8 mouse cellular contexts compared by ENCODE assay signal in the genomic region with DNA sequence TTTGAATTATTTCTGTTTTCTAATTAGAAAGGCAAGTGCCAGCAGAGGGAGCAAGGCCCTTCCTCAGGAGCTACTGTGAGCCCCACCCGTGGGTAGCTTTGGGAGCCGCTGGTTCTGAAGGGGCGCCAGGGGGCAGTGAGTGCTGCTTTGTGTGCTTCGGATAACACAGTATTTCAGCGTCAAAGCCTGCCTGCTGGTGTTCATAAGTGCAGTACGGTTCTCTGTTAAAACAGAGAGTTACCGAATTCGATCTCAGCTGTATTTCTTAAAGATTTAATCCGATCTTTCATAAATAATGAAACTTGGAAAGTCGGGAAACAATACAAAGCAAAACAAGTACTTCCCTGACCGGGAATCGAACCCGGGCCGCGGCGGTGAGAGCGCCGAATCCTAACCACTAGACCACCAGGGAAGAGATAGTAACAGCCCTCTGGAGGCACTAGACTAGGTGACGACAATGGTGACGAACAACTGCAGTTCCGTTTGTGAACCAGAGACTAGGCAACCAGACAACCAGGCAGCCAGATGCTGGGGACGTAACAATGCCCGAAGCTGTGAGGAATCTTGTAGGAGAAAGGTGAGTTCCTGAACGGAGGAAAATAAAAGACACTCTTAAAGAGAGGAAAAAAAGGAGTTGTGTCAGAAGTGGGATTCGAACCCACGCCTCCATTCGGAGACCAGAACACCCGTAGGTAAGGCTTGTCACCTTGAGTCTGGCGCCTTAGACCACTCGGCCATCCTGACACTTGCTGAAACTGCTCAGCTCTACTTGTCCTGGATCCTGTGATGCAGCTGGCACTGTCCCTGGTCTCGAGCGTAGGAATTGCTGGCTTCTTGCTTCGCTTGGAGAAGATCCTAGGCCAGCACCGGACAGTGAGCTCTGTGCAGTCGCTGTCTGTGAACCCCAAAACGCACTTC. TPM values are rescaled to one million over a fixed set of nuclear protein-coding genes. Genes with fewer than 3 reads are reported as not detected.
DNase-seq lines count a peak whose midpoint lies in the region; ATAC-seq lines count a peak whose summit lies in the region.

No protein-coding gene starts in this region.

- H3K9ac ChIP-seq in heart, embryonic 14.5 days (ENCODE audit: low read length), result peak overlapping the region; percentile 67
- H3K9ac ChIP-seq in liver, embryonic 13.5 days, result peak overlapping the region; percentile 78
- peak overlapping the region; percentile 70 for H3K9ac ChIP-seq in stomach, embryonic 16.5 days (ENCODE audit: low read length)

- H3K27me3 ChIP-seq in heart, embryonic 14.5 days (ENCODE audit: control insufficient read depth, insufficient read depth, low read length), result no peaks in the 10 kb centered on the region
- no peaks in the 10 kb centered on the region for H3K27me3 ChIP-seq in liver, embryonic 13.5 days
- H3K27me3 ChIP-seq in stomach, embryonic 16.5 days (ENCODE audit: control insufficient read depth, insufficient read depth, low read length), result no peaks in the 10 kb centered on the region

- peak overlapping the region; percentile 67 for H3K4me2 ChIP-seq in heart, embryonic 14.5 days (ENCODE audit: low read length)
- peak overlapping the region; percentile 72 for H3K4me2 ChIP-seq in liver, embryonic 13.5 days
- H3K4me2 ChIP-seq in stomach, embryonic 16.5 days (ENCODE audit: low read depth, low read length), result peak overlapping the region; percentile 63

- no peaks in the 10 kb centered on the region for H3K9me3 ChIP-seq in heart, embryonic 14.5 days (ENCODE audit: control insufficient read depth, low read length)
- no peaks in the 10 kb centered on the region for H3K9me3 ChIP-seq in liver, embryonic 13.5 days (replicated peaks)
- H3K9me3 ChIP-seq in stomach, embryonic 16.5 days (replicated peaks; ENCODE audit: control insufficient read depth, low read length), result no peaks in the 10 kb centered on the region

- H3K36me3 ChIP-seq in heart, embryonic 14.5 days (ENCODE audit: control insufficient read depth, insufficient read depth, low read length), result no peaks in the 10 kb centered on the region
- H3K36me3 ChIP-seq in liver, embryonic 13.5 days, result no peaks in the 10 kb centered on the region
- H3K36me3 ChIP-seq in stomach, embryonic 16.5 days (ENCODE audit: control insufficient read depth, insufficient read depth, low read length), result no peaks in the 10 kb centered on the region

- ATAC-seq in CD4-positive, CD25-positive, alpha-beta regulatory T cell, adult 4 months, result peak; percentile 75
- ATAC-seq in heart, embryonic 14.5 days (ENCODE audit: insufficient number of reproducible peaks, insufficient read depth, low FRiP score, low read depth), result peak; percentile 90
- peak; percentile 85 for ATAC-seq in liver, embryonic 13.5 days (ENCODE audit: low read depth)
- ATAC-seq in stomach, embryonic 16.5 days (ENCODE audit: insufficient read depth, low FRiP score), result peak; percentile 92

- H3K4me3 ChIP-seq in heart, embryonic 14.5 days (ENCODE audit: control insufficient read depth in 1 of 2, insufficient read depth in 1 of 2, low read depth in 1 of 2, low read length in 2 of 2), result peak overlapping the region; percentile 53 to 67
- peak overlapping the region; percentile 69 for H3K4me3 ChIP-seq in liver, embryonic 13.5 days (replicated peaks)
- peak overlapping the region; percentile 71 for H3K4me3 ChIP-seq in stomach, embryonic 16.5 days (replicated peaks; ENCODE audit: low read length)

- under 1% methylated on average over 36 of the region's 36 CpGs for WGBS in heart, embryonic 14.5 days
- WGBS in liver, embryonic 13.5 days (ENCODE audit: insufficient replicate concordance), result under 1% methylated on average over 36 of the region's 36 CpGs
- WGBS in stomach, embryonic 16.5 days, result under 1% methylated on average over 36 of the region's 36 CpGs

- H3K4me1 ChIP-seq in heart, embryonic 14.5 days (ENCODE audit: control insufficient read depth in 2 of 2, insufficient read depth in 2 of 2, low read length in 2 of 2), result peaks cover 4 to 8% of the 10 kb centered on the region in 2 experiments; a peak in 3 of 4 replicates
- H3K4me1 ChIP-seq in liver, embryonic 13.5 days (replicated peaks), result peaks cover 31% of the 10 kb centered on the region
- H3K4me1 ChIP-seq in stomach, embryonic 16.5 days (ENCODE audit: control insufficient read depth, insufficient read depth, low read length), result peaks cover 4% of the 10 kb centered on the region

- DNase-seq in c-Kit-negative CD71-positive TER-119-positive erythroid progenitor cells, embryonic 14.5 days (ENCODE audit: low read depth, low spot score), result peak; percentile 91
- peak; percentile 97 for DNase-seq in fibroblast of lung, adult 2 months (ENCODE audit: low read depth)
- DNase-seq in kidney, postnatal 14 days, result peak; percentile 97
- peak; percentile 96 for DNase-seq in liver, embryonic 13.5 days
- DNase-seq in neural tube, embryonic 10.5 days (ENCODE audit: extremely low spot score, low spot score), result peak; percentile 100

- peak overlapping the region; percentile 83 to 87 for H3K27ac ChIP-seq in heart, embryonic 14.5 days (replicated peaks in 1 of 2; ENCODE audit: control insufficient read depth in 1 of 2, insufficient read depth in 1 of 2, low read depth in 2 of 2, low read length in 2 of 2)
- peak overlapping the region; percentile 88 for H3K27ac ChIP-seq in liver, embryonic 13.5 days
- H3K27ac ChIP-seq in stomach, embryonic 16.5 days (ENCODE audit: low read length), result peak overlapping the region; percentile 96

RNA-seq across cellular contexts. Expression of gene Zfp692, which starts 4.8 kb away (rescaled TPM):
- 10 to 100 TPM; 10.7 TPM for polyA plus RNA-seq in CD4-positive, CD25-positive, alpha-beta regulatory T cell, adult 4 months (2017; shearing (Covaris generic))
- 6.9 and 7.6 TPM in 2 replicates for polyA plus RNA-seq in heart, embryonic 14.5 days (2014; fragmentation: Nextera tagmentation; extraction: Ambion mirVana)
- 12.2 and 12.6 TPM in 2 replicates for polyA plus RNA-seq in liver, embryonic 13.5 days (2015; fragmentation: Nextera tagmentation; extraction: Ambion mirVana)
- polyA plus RNA-seq in stomach, embryonic 16.5 days (2015; fragmentation: Nextera tagmentation; extraction: Ambion mirVana), result 28.8 and 29.9 TPM in 2 replicates

RNA-seq across cellular contexts. Expression of gene 4930438A08Rik, which starts 27.5 kb away (rescaled TPM):
- not detected for polyA plus RNA-seq in CD4-positive, CD25-positive, alpha-beta regulatory T cell, adult 4 months (2017; shearing (Covaris generic))
- not detected in 2 replicates for polyA plus RNA-seq in heart, embryonic 14.5 days (2014; fragmentation: Nextera tagmentation; extraction: Ambion mirVana)
- polyA plus RNA-seq in liver, embryonic 13.5 days (2015; fragmentation: Nextera tagmentation; extraction: Ambion mirVana), result 0.21 and 0.36 TPM in 2 replicates
- 0.17 and 0.26 TPM in 2 replicates for polyA plus RNA-seq in stomach, embryonic 16.5 days (2015; fragmentation: Nextera tagmentation; extraction: Ambion mirVana)

RNA-seq across cellular contexts. Expression of gene Zfp672, which starts 28.0 kb away (rescaled TPM):
- polyA plus RNA-seq in CD4-positive, CD25-positive, alpha-beta regulatory T cell, adult 4 months (2017; shearing (Covaris generic)), result 10 to 100 TPM; 37.0 to 46.8 TPM
- polyA plus RNA-seq in heart, embryonic 14.5 days (2014; fragmentation: Nextera tagmentation; extraction: Ambion mirVana), result 33.9 and 38.4 TPM in 2 replicates
- 40.5 and 47.7 TPM in 2 replicates for polyA plus RNA-seq in liver, embryonic 13.5 days (2015; fragmentation: Nextera tagmentation; extraction: Ambion mirVana)
- 44.8 and 52.1 TPM in 2 replicates for polyA plus RNA-seq in stomach, embryonic 16.5 days (2015; fragmentation: Nextera tagmentation; extraction: Ambion mirVana)

RNA-seq across cellular contexts. Expression of gene Sh3bp5l, which starts 28.4 kb away (rescaled TPM):
- 1 to 10 TPM; 5.3 to 6.3 TPM for polyA plus RNA-seq in CD4-positive, CD25-positive, alpha-beta regulatory T cell, adult 4 months (2017; shearing (Covaris generic))
- polyA plus RNA-seq in heart, embryonic 14.5 days (2014; fragmentation: Nextera tagmentation; extraction: Ambion mirVana), result 19.2 and 19.5 TPM in 2 replicates
- polyA plus RNA-seq in liver, embryonic 13.5 days (2015; fragmentation: Nextera tagmentation; extraction: Ambion mirVana), result 17.9 and 19.7 TPM in 2 replicates
- polyA plus RNA-seq in stomach, embryonic 16.5 days (2015; fragmentation: Nextera tagmentation; extraction: Ambion mirVana), result 29.8 and 37.1 TPM in 2 replicates

Comparison
In these comparisons a context has a peak if more than half of its experiments do, and no peak if none do; other contexts are left out.
1. Peak in every context shown above with its lines: DNase-seq, ATAC-seq, H3K4me3 ChIP-seq and H3K27ac ChIP-seq.